Mouse (Mus musculus) heart, adult 2 months (tissue): ENCODE data around the gene Ptpro. TPM values are rescaled to one million over a fixed set of nuclear protein-coding genes. Genes with fewer than 3 reads are reported as not detected.

Experiments used
- DNase-seq, 2 experiments: peaks; one replicate each; pipeline ENCODE4 v3.0.0; 2021
- H3K27ac ChIP-seq: fragments of 200-600 bp; 2 replicates; pipeline ENCODE4 v1.8.1; 2022
- H3K27me3 ChIP-seq: fragments of 200-500 bp; 2 replicates; pipeline ENCODE4 v1.6.1; 2012; ENCODE audit warnings: mild to moderate bottlenecking, low read length, inconsistent platforms, mixed read lengths; ENCODE audit not compliant: control insufficient read depth, insufficient read depth
- H3K36me3 ChIP-seq: fragments of 200-500 bp; 2 replicates; pipeline ENCODE4 v1.6.1; 2012; ENCODE audit warnings: low read length, inconsistent platforms; ENCODE audit not compliant: control insufficient read depth, insufficient read depth
- H3K4me1 ChIP-seq: fragments of 200-500 bp; 2 replicates; pipeline ENCODE4 v1.6.1; 2011; ENCODE audit warnings: low read length; ENCODE audit not compliant: control insufficient read depth, insufficient read depth
- H3K4me3 ChIP-seq: fragments of 200-600 bp; 2 replicates; pipeline ENCODE4 v1.8.1; 2022
- H3K79me2 ChIP-seq: fragments of 200-500 bp; replicated peaks from 2 replicates; pipeline ENCODE4 v1.6.1; 2012; ENCODE audit warnings: mild to moderate bottlenecking, inconsistent platforms, low read length, moderate library complexity, mixed read lengths; ENCODE audit not compliant: control insufficient read depth, insufficient read depth
- H3K9ac ChIP-seq: fragments of 200-500 bp; 2 replicates; pipeline ENCODE4 v1.6.1; 2012; ENCODE audit warnings: low read depth, mild to moderate bottlenecking, control low read depth, inconsistent platforms, low read length, mixed read lengths
- CTCF ChIP-seq: fragments of 200-600 bp; IDR thresholded peaks from 2 replicates; pipeline ENCODE4 v1.8.1; 2022; ENCODE audit warnings: antibody characterized with exemption, mild to moderate bottlenecking, moderate library complexity
- EP300 ChIP-seq: fragments of 200-500 bp; IDR thresholded peaks from 2 replicates; pipeline ENCODE4 v1.6.1; 2011; ENCODE audit warnings: low read depth, low read length, control low read depth; ENCODE audit not compliant: insufficient read depth
- POLR2A ChIP-seq: fragments of 200-500 bp; IDR thresholded peaks from 2 replicates; pipeline ENCODE4 v1.6.1; 2011; ENCODE audit warnings: mild to moderate bottlenecking, low read depth, low read length, control low read depth; ENCODE audit not compliant: insufficient read depth
- WGBS: fragments of 180-500 bp; shearing (Covaris S2); methylation state at CpG from one replicate; pipeline ENCODE4 v1.1.7; 2018; 5-methylcytosine and 5-hydroxymethylcytosine counted together
- intact Hi-C: fragments of 180-260 bp; cut with DNase I; formaldehyde crosslinking; loops from one replicate; pipeline ENCODE4 v1.15.1; 2025
- polyA plus RNA-seq: library from polyadenylated mRNA; depleted of rRNA; stranded (reverse); fragments of >200 nt; gene quantifications from 2 replicates; pipeline ENCODE4 v1.2.3, GENCODE M21; 2012
- total RNA-seq, 2 experiments: library from RNA; stranded (reverse); gene quantifications; 2 replicates each; pipeline ENCODE4 v1.2.3; 2021

Gene Ptpro
- total and polyA plus RNA-seq, 3 experiments = 2.0 to 5.1 (median 2.0) TPM

DNA sequence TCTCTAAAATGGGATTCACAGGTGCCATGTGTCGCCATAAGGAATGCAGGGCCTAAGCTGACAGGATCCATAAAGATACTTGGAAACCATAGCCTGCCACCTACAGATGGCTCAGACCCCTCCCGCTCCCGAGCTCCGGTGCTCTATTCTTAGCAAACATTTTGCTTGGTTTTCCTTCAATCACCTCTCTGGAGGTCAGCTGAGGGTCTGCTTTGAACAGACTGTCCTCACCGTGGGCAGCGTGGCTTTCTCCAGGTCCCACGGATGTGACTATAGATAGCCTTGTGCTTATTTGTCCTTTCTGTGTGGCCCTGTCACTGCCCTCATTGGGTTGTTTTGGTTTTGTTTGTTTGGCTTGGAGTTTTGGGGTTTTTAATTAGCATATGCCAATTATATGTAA lies 206.0 kb downstream of the Ptpro start:
- Histone ChIP-seq H3K4me3 (no peak overlapping the region), H3K27me3 (no peaks in the 10 kb centered on the region), H3K36me3 (no peaks in the 10 kb centered on the region), H3K27ac (no peak overlapping the region; the same call in 1 of the 2 replicates), H3K4me1 (peaks cover 7% of the 10 kb centered on the region), H3K9ac (no peak overlapping the region), H3K79me2 (no peaks in the 10 kb centered on the region)
- intact Hi-C loops = loop anchor here (5.0 kb wide), 1 partner anchor 99 kb away; no protein-coding TSS in a partner anchor
- WGBS = 76% methylated on average over 7 of the region's 7 CpGs
- no peak for DNase-seq
- no peak for TF ChIP-seq EP300
- no peak for TF ChIP-seq CTCF
- no peak for TF ChIP-seq POLR2A

DNA sequence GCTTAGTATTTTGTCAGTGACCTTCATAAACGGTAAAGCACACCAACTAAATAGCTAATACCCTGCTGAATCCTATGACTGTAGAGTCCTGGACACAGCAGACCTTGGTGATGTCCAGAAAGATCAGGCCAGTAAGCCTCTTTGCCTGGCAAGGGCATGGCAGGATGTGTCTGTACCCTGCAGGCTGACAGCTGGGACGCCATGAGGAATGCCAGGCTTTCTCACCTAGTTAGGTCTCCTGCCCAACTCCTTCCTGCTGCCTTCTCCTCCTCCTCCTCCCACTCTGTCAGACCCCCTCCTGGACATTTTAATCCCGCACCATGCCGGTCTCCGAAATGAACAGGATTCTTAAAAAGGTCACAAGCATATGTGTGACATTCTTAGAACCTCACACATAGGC lies 211.7 kb downstream of the Ptpro start:
- TF ChIP-seq CTCF (no peak), EP300 (no peak)
- H3K9ac ChIP-seq = no peak overlapping the region
- WGBS = 88% methylated on average over 5 of the region's 5 CpGs
- intact Hi-C loops = no loop called here
- peaks cover 2% of the 10 kb centered on the region for H3K36me3 ChIP-seq
- DNase-seq = no peak
- no peak overlapping the region for H3K4me3 ChIP-seq
- no peak overlapping the region for H3K27ac ChIP-seq
- no peaks in the 10 kb centered on the region for H3K79me2 ChIP-seq
- peaks cover 5% of the 10 kb centered on the region; the same call in 1 of the 2 replicates for H3K4me1 ChIP-seq
- H3K27me3 ChIP-seq = no peaks in the 10 kb centered on the region

DNA sequence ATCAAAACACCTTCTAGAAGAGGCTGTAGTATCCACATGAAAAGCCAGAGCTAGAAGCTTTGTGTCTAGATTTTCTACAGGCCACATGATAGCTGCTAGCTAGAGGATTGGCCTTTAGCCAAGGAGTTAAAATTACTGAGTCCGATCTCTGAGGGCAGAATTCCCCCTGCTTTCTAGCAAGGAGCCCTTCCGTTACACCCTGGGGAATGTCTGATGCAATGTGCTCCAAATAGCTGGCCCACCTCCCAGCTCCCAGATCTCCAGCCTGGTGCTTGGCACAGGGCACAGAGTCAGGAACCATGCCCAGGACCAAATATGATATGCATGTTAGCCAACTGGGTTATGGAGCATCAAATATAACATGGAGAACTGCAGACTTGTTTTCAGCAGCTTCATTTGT lies 213.1 kb downstream of the Ptpro start:
- Histone ChIP-seq H3K4me3 (no peak overlapping the region), H3K27ac (peak overlapping the region; percentile 29), H3K4me1 (peaks cover 5% of the 10 kb centered on the region; the same call in 1 of the 2 replicates), H3K27me3 (no peaks in the 10 kb centered on the region), H3K9ac (no peak overlapping the region), H3K79me2 (no peaks in the 10 kb centered on the region), H3K36me3 (peaks cover 2% of the 10 kb centered on the region)
- no peak for TF ChIP-seq CTCF
- TF ChIP-seq EP300 = peak; percentile 86
- intact Hi-C loops = no loop called here
- DNase-seq = peak; percentile 78 to 88
- 0% methylated on average over 2 of the region's 2 CpGs for WGBS

DNA sequence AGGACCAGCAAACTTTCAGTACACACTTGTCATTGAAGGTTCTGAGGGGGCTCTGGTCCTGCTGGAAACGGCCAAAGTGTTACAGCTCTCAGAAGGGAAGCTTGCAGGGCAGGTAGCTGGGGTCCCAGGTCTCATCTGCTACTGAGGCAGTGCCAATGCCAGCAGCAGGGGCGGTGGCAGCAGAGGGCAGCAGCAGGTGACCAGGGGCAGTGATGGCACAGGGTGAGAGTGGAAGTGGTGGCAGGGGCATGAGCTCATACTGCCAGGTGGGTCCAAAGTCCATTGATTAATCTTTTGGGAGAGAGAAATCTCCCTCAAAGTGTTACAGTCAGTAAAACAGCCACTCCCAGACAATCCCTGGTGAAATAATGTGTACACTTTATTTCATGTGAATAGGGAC lies 214.1 kb downstream of the Ptpro start:
- Histone ChIP-seq H3K27ac (no peak overlapping the region), H3K36me3 (peaks cover 6% of the 10 kb centered on the region), H3K4me1 (peaks cover 10% of the 10 kb centered on the region), H3K9ac (no peak overlapping the region), H3K4me3 (no peak overlapping the region), H3K79me2 (no peaks in the 10 kb centered on the region), H3K27me3 (no peaks in the 10 kb centered on the region)
- intact Hi-C loops = no loop called here
- TF ChIP-seq EP300 (no peak), POLR2A (no peak), CTCF (no peak)
- DNase-seq = no peak
- 89% methylated on average over 2 of the region's 2 CpGs for WGBS

DNA sequence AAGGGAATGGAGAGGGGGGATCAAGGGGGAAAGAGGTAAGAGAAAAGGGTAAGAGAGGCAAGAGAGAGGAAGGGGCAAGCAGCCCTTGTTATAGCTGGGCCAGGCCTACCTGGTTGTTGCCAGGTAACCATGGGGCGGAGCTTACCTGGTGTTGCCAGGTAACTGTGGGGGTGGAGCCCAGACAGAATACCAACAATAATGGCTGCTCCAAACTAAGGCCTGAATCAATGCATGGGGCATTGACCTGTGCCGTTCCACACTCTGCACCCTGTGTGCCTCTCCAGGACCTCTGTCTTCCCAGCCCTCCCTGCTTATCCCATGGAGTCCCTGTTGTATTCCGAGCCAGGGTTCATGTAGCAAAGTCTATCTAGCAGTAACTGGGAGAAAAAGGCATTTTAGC lies 215.6 kb downstream of the Ptpro start:
- H3K4me1 ChIP-seq = peaks cover 12% of the 10 kb centered on the region
- no peaks in the 10 kb centered on the region for H3K79me2 ChIP-seq
- no peak overlapping the region for H3K4me3 ChIP-seq
- intact Hi-C loops = no loop called here
- 85% methylated on average over 3 of the region's 3 CpGs for WGBS
- no peak overlapping the region for H3K27ac ChIP-seq
- H3K9ac ChIP-seq = no peak overlapping the region
- DNase-seq = no peak
- H3K36me3 ChIP-seq = peaks cover 6% of the 10 kb centered on the region
- TF ChIP-seq POLR2A = no peak
- no peak for TF ChIP-seq CTCF
- TF ChIP-seq EP300 = no peak
- no peaks in the 10 kb centered on the region for H3K27me3 ChIP-seq

DNA sequence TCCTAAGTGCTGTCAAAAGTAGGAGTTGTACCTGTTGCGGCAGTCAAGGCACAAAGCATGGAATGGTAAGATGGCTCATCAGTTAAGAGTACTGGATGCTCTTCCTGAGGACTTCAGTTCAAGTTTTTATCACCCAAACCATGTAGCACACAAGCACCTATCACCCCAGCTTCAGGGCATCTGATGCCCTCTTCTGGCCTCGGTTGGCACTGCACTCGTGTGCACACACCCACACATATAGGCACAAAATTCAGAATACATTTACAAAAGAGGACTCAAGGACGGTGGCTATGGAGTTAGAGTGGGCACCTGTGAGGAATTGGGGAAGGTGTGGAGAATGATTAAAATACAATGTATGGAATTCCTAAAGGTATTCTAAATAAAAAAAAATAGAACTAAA lies 217.4 kb downstream of the Ptpro start:
- Histone ChIP-seq H3K27ac (no peak overlapping the region), H3K4me3 (no peak overlapping the region), H3K9ac (no peak overlapping the region), H3K79me2 (no peaks in the 10 kb centered on the region), H3K4me1 (peaks cover 12% of the 10 kb centered on the region), H3K27me3 (no peaks in the 10 kb centered on the region), H3K36me3 (peaks cover 6% of the 10 kb centered on the region)
- 100% methylated on average over 4 of the region's 4 CpGs for WGBS
- DNase-seq = no peak
- peak; percentile 18 for TF ChIP-seq CTCF
- TF ChIP-seq POLR2A = no peak
- intact Hi-C loops = no loop called here

DNA sequence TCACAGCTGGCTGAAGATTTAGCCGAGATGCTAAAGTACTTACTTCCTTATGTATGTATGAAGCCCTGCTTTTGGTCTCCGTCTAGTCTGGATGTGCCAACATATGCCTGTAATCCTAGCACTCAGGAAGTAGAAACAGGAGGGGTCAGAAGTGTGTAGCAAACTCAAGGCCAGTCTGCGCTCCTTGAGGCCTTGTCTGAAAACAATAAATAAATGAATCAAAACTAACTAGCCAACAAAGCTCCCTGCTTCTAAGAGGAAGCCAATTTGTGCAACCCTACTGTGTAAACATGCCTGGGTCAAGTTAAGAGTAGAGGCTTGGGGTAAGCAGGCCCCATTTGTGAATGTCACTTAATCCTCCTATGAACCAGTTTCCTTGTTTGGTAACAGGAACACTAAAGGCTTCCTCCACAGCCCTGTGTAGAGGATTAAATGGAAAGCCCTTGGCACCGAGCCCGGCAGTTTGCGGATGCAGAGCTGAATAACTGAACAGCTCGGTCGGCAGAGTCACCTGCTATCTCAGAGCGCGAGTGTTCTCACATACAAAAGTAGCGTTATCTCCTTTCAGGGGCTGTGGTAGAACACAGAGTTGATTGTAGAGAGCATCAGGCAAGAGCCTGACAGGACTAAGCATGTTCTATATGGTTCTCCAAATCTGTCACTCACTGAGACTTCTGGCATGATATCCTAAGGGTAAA lies 218.9 kb downstream of the Ptpro start:
- Histone ChIP-seq H3K9ac (no peak overlapping the region), H3K4me3 (no peak overlapping the region), H3K36me3 (peaks cover 3% of the 10 kb centered on the region), H3K27me3 (no peaks in the 10 kb centered on the region), H3K27ac (peak overlapping the region; percentile 51), H3K4me1 (peaks cover 9% of the 10 kb centered on the region), H3K79me2 (no peaks in the 10 kb centered on the region)
- DNase-seq = peak; percentile 85 to 86
- TF ChIP-seq POLR2A = no peak
- TF ChIP-seq CTCF = no peak
- no peak for TF ChIP-seq EP300
- intact Hi-C loops = no loop called here
- 13% methylated on average over 11 of the region's 11 CpGs for WGBS
